Mouse (Mus musculus) spleen, postnatal 4 days (tissue): ENCODE data around the gene 2010111I01Rik.
"Not testable (repeated sequence)": the region's sequence is repeated elsewhere in the genome, so short reads cannot be mapped to it uniquely, and the experiment has no call there.

ENCODE experiments used
- DNase-seq, 2 experiments: peaks; one replicate each; pipeline ENCODE4 v3.0.0; 2022; ENCODE audit warnings: low spot score in 2 of 2

2010111I01Rik gene

DNA sequence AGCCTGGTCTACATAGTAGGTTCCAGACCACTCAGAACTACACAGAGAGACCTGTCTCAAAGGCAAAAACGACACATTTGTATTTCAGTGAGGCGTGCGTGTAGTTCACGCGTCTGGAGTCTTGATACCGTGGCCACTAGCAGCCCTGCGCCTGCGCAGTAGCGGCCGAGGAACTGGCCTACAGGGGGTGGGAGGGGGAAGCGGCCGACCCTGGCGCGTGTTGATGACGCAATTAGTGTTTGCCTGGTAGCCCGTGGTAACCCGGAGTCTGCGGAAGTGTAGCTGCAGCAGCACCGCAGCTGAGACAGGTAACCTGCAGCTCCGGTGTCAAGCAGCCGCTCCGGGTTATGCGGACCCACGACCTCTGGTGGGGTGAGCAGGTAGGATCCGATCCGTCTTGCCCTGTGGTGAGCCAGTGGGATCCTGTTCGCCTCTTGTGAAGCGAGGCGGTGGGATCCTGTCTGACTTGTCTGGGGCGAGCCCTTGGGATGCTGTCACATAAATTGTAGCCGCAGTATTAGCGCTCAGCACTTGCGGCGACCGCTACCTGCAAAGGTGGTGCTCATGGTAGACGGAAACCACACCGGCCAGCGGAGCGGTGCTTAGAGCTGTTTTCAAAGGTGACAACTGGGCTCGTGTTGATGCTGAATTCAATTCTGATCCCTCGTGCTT lies at the start of gene 2010111I01Rik:
2010111I01Rik (plus strand) TSS at position 254 of the 672 bp plus-strand sequence.
- peak; percentile 96 to 99 for DNase-seq

- no peak for DNase-seq
Observed at GRCm38 (mm10) chr13:62916675-62917074, 48.0 kb upstream of the 2010111I01Rik start.

DNA sequence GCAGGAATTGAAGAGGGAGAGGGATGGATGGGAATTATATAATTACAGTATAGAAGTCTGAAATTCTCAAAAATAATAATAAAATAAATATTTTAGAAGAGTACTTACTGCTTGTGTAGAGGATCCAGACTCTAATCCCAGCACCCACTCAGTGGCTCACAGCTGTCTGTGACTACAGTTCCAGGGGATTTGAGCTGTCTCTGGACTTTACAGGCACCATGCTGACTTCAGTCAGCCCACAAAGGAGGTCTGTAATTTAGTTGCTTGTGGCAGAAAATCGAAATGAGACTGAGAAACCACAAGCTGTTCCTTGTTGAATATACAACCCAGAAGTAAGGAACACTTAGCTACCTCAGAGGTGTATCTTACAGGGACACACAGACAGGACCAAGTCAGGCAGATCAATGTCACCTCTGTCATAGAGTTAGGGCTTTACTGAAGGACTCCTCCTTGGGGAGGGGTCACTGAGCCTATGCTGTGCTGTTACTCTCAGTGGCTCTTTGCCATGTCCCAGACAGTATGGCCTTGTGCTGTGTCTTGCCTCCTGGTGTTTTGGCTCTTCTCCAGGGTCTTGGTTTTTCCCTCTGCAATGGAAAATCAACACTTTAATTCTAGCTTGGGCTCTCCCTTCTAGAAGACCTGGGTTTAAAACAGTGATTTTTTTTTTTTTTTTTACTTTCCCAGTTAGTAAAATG lies 47.1 kb upstream of the 2010111I01Rik start:
- no peak for DNase-seq

- peak; percentile 67 to 91 for DNase-seq
Observed at GRCm38 (mm10) chr13:62919647-62920341, 44.9 kb upstream of the 2010111I01Rik start.

DNA sequence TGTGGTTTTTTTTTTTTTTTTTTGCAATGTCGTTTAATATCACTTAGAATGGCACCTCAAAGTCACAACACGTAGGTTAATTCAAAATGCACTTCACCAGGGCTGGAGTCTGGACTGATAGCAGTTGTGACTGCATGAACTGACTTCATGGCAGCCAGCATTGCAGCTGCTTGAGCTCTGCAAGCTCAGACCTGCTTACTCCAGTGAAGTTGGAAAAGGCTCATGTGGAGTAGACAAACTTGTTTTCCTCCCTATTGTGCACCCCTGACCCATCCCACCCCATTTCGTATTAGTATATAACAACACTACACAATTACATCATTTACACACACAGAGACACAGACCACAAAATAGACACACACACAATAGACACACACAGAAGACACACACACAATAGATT lies 42.0 kb upstream of the 2010111I01Rik start:
- DNase-seq: no peak

GRCm38 (mm10) chr13:62923182-62923581 lies 41.5 kb upstream of the 2010111I01Rik start:
- no peak for DNase-seq

DNA sequence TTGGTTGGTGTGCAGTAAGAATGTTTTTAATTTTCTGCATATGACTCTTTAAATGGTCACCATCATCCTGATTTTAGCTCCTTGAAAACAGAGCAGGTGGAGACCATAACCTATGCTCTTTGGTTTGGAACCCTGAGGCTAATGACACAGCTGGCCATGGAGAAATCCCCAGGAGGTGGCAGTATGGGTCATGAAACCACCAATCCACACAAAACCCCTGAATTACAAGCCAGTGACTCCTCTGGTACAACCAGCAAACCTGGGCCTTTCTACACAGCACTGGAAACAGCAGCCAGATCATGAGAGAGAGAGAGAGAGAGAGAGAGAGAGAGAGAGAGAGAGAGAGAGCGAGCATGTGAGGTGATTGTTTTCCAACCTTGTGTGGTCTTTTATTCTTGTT lies 38.2 kb upstream of the 2010111I01Rik start:
- DNase-seq: peak; percentile 34 to 66

- no peak for DNase-seq
Observed at GRCm38 (mm10) chr13:62927470-62927869, 37.2 kb upstream of the 2010111I01Rik start.

DNA sequence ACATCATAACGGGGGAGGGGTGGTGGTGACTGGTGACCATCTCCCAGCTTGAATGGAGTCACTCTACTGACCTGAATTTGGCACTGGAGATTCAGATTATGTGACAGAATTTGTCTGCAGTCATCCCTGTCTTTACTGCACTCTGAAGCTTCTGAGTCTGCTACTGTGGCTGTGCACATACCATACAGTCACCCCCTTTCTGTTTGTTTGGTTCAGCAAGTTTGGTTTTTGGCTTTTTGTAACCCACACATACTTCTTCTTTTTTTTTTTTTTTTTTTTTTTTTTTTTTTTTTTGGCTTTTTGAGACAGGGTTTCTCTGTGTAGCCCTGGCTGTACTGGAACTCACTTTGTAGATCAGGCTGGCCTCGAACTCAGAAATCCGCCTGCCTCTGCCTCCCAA lies 35.5 kb upstream of the 2010111I01Rik start:
- not testable (repeated sequence) for DNase-seq

DNA sequence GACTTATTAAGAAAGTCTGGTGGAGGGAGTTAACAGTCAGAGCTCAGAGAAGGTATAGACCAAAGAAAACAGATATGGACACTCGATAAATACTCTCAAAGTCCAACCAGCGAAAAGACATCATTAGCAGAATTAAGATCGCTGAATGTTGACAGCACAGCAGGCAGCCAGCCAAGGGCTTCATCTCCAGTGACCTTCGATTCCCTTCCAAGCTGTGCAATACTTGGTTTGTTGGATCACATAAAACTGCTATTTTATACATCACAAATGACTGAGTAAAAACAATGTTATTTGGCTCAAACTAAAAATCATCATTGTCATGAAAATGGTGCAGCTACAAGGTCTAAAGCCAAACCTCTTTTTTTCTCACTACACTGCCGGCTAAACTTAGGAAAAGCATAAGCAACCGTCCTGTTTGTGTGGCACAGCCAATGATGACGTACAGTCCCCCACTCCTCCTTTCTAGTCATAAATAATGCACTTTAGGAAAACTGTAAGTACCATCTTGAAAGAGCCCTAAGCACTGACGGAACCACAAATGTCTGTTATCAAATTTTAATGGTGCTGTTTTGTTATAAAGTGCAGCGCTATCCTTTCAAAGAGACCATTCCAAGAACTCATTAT lies 34.8 kb upstream of the 2010111I01Rik start:
- DNase-seq: no peak

GRCm38 (mm10) chr13:62932452-62932851 lies 32.2 kb upstream of the 2010111I01Rik start:
- DNase-seq: no peak

GRCm38 (mm10) chr13:62939371-62939770 lies 25.3 kb upstream of the 2010111I01Rik start:
- peak in 1 of 2 experiments; percentile 21 for DNase-seq

GRCm38 (mm10) chr13:62939797-62940196 lies 24.9 kb upstream of the 2010111I01Rik start:
- DNase-seq: no peak

- no peak for DNase-seq
Observed at GRCm38 (mm10) chr13:62940721-62941120, 24.0 kb upstream of the 2010111I01Rik start.

- no peak for DNase-seq
Observed at GRCm38 (mm10) chr13:62941341-62942005, 23.2 kb upstream of the 2010111I01Rik start.

DNA sequence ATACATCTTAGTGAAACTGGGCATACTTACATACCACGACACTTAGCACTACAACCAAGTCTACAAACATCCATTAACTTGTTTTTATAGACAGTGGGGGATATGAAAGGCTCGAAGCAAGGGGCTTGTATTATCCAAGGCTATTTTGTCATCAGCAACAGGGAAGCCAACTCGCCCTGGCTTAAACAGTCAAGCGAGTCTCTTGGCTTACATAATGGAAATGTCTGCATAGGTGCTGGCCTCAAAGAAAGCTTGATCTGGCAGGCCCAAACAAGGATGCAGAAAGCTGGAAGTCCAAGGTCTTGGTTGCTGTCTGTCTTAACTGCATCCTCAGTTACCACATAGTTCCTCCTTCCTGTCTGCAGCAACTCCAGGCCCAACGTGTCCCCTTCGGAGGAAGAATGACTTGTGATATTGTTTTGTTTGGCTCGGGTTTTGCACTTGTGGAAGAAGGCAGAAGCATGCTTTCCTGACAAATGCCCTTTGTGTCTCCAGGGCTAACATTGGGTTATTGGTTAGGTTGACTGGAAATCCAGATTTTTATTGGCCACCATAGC lies 21.3 kb upstream of the 2010111I01Rik start:
- no peak for DNase-seq

GRCm38 (mm10) chr13:62944109-62944508 lies 20.6 kb upstream of the 2010111I01Rik start:
- DNase-seq: no peak

DNA sequence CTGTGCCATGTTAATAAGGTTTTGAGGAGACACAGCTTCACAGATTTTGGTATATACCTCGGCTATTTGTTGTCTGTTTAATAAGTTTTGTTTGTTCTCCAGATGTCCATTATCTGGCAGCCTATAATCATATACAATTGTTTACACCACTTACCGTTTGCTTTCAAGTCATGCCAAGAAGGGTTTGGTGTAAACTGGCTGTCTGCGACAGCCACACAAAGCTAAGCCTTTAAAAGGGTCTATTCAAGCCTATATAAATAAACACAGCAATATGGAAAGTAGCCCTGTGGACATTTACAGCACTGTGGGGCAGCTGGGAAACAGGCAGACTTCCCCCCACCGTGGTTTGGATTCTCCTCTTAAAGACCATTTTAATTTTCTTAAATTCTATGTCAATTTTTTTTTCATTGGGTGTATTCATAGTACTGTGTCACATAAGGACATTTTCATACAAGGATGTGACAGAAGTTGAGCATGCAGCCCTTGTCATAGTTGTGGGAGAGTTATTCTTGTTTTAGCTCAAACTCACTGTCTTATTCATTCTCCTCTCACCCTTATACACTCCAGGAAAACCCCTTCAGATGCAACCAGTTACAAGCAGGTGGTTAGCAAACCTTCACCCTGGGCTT lies 15.0 kb upstream of the 2010111I01Rik start:
- DNase-seq: no peak

- DNase-seq: no peak
Observed at GRCm38 (mm10) chr13:62951606-62952005, 13.1 kb upstream of the 2010111I01Rik start.

- DNase-seq: no peak
Observed at GRCm38 (mm10) chr13:62952047-62952446, 12.6 kb upstream of the 2010111I01Rik start.

DNA sequence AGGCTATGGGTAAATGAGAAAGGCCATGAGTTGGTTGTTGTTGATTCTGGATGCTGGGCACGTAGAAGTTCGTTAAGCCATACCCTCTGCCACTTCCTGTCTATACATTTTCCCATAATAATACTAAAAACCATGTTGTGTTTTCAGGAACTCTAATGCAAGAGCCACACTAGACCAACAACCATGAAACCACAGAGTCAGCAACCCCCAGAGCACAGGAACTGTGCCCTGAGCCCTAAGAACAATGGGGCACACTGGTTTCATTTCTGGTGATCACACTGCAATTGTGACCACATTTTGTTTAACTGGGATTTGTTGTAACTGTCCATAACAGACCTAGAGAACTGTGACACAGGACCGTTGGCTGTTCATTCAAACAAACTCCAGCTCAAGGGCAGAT lies 12.1 kb upstream of the 2010111I01Rik start:
- DNase-seq: no peak
